Mouse (Mus musculus): ENCODE measurements around the gene Dpep1.
"Not testable (repeated sequence)": the region's sequence is repeated elsewhere in the genome, so short reads cannot be mapped to it uniquely, and the experiment has no call there.

The Dpep1 gene

GRCm38 (mm10) chr8:123185566-123186409 lies at the start of gene Dpep1:
Dpep1 (plus strand) TSS chr8:123186242.
- no peak for DNase-seq (ENCODE audit: low spot score in 2 of 2)

DNA sequence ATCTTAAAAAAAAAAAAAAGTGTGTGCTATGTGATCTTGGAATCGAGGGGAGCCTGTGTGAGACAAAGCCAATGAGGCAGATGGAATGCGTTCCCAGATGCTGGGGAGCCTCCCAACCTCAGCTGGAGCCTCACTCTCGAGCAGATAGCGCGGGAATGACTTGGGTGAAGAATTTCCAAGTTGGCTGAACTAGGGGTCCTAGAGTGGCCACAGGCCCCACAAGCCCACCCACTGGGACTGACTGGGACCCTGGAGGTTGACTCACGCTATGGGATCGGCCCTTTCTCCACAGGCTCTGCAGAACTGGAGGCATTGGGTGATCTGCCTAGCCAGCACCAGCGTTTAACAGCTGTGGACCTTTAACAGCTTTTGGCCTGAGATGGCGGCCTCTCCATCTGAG lies 49.8 kb upstream of the Dpep1 start:
- no peak for DNase-seq (ENCODE audit: low spot score in 2 of 2)

GRCm38 (mm10) chr8:123137645-123138077 lies 48.4 kb upstream of the Dpep1 start:
- peak; percentile 60 to 73 for DNase-seq (ENCODE audit: low spot score in 2 of 2)

DNA sequence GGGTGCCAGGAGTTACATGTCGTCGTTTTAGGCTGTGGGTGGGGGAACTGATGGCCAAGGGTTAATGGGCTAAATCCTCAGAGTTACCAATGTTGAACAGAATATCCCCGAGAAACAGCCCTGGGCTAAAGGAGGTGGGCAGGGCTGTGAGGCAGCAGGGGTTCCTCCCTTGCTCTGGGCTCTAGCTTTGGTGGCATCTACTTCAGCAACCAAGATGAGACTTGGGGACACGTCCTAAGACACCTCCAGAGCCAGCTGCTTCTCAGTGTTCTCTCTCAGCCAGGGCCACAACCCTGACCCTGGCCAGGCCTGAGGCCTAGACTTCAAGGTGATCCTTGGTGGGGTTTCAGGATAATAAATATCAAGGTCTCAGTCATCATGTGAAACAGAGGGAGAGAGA lies 47.3 kb upstream of the Dpep1 start:
- no peak for DNase-seq (ENCODE audit: low spot score in 2 of 2)

DNA sequence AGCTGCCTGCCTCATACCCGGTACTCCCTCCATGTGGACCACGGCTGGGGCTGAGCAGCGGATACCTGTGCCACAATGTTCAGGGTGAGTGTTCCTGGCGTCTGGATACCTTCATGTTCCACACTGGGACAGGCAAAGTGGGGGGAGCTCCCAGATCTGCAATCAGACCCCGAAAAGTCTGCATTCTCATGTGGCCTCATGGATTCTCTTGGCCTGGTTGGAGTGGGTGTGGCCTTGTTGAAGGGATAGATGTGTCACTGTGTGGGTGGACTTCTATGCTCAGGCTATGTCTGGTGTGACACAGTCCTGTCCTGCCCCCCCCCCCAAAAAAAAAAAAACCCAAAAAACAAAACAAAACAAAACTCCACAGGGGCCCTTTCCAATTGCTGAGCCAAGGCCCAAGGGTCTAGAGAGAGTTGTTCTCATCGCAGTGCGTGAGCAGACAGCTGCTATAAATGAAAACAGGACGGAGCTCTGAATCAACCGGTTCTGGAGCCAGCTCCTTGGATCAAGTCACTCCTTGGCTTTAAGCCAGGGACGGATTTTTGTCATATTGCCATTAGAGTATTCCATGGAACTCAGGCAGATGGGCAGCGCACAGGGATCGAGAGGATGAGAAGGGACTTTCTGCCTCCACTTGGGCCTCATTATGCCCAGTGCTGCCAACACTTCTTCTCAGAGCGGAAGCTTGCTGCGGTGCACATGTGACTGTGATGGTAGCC lies 44.1 kb upstream of the Dpep1 start:
- peak; percentile 77 to 84 for DNase-seq (ENCODE audit: low spot score in 2 of 2)

DNA sequence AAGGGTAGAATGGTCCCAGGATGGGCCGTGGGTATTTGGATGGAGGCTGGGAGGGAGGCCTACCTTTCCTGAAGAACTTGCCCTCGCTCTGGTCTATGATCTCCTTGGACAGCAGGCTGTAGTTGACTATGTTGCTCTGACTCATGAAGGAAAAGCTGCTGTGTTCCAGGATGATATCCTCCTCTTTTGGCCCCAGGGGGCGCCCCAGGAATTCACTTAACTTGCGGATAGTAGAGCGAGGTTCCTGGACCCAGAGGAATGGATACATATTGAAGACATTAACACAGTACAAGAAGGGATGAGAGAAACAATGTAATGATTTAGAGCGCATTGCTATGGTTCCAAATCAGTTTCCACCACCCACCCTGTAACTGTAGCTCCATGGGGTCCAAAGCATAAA lies 40.8 kb upstream of the Dpep1 start:
- DNase-seq (ENCODE audit: low spot score in 2 of 2) = no peak

DNA sequence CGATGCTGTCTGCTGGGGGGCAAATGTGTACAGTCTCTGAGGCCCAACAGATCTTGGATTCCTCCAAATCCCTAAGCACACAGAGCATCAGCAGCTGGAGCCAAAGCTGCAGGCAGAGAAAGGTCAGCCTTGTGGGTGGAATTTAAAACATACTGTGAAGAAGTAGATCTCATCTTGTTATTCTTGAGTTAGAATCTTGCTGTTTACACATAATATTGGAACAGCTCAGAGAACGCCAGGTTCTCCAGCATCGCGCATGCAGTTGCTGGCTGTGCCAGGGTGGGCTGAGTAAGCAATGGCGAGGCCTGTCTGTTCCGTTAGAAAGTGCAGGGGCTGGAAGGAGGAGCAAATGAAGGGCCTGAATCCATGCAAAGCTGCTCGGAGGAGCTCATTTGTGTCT lies 39.7 kb upstream of the Dpep1 start:
- DNase-seq (ENCODE audit: low spot score in 2 of 2) = no peak

GRCm38 (mm10) chr8:123150737-123151171 lies 35.3 kb upstream of the Dpep1 start:
- DNase-seq (ENCODE audit: low spot score in 2 of 2) = no peak

DNA sequence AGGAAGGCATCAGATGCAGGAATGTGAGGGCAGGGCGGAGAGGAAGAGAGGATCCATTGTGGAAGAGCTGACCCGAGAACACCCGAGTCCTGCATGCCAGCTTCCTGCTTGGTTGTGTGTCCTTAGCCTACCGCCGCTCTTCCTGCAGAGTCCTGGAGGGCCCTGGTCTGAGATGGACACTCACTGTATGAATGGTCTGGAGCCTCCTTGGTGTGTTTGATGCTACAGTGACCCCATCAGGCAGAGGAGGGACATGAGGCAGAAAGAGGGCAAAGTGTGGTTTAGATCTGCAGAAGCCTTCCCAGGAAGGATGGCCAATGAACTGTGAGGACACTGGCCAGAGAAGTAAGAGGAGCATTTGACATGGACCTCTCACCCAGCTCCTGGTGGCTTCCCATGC lies 30.9 kb upstream of the Dpep1 start:
- DNase-seq (ENCODE audit: low spot score in 2 of 2) = no peak

- no peak for DNase-seq (ENCODE audit: low spot score in 2 of 2)
Observed at GRCm38 (mm10) chr8:123156070-123156773, 29.8 kb upstream of the Dpep1 start.

DNA sequence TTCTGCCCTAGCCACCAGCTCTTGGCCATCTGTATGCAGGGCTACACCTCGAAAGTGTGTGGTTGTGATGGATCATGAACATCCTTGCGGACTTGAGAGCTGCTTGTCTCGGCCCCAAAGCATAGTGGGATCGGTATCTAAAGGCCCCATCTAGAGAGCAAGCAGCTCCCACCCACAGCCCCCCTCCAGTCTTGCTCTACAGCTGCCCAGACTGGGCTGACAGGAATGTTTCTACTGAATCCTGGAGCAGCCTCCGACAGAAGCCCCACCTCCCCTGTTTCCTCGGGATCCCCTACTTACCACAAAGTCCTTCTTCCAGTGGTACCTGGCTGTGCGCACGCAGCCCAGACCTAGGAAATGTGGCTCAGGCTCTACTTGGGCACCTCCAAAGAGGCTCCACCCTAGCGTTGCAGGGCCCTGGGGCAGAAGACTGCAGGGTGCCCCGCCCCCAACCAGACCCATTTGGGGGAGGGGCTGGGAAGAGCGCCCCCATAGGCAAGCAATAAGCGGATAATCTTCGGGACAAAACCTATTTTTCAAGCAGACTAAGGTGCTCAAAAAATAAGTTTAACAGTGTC lies 28.1 kb upstream of the Dpep1 start, which contains the start of gene Sult5a1:
Sult5a1 (minus strand) TSS at position 428 of the 578 bp plus-strand sequence.
- DNase-seq (ENCODE audit: low spot score in 2 of 2) = no peak

DNA sequence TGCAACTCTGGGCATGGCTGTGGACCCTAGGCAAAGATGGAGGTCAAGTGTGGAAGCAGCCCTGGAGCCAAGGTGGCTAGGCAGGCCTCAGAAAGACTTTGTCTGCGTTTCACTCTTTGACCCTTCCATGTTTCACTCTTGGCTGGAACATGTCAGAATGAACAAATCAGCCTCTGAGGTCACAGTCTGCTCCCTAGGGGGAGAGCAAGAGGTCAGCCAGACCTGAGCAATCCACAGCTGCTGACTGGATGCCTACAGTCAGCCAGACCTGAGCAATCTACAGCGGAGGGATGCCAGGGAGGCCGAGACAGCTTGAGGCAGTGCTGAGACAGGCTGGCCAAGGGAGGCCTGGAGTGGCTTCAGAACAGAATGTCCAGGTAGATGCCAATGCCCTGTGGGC lies 4.7 kb upstream of the Dpep1 start:
- DNase-seq (ENCODE audit: low spot score in 2 of 2) = no peak

GRCm38 (mm10) chr8:123188006-123188405 lies 2.0 kb downstream of the Dpep1 start:
- no peak for DNase-seq (ENCODE audit: low spot score in 2 of 2)

DNA sequence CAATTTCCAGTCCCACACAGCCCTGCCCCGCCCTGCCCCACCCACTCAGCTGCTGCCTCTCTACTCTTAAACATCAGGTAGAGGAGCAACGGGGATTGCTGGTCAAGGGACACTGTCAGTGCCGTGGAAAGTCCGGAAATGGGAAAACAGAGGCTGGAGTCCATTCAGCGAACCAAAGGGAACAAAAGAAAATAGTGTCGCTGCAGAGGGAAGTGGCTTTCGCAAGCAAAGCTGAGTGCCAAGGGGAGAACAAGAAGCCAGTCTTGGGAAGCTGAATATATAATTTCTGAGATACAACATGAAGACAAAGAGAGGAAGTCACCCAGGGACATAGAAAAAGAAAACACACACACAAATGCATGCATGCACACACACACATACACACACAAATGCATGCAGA lies 2.8 kb downstream of the Dpep1 start:
- no peak for DNase-seq (ENCODE audit: low spot score in 2 of 2)

DNA sequence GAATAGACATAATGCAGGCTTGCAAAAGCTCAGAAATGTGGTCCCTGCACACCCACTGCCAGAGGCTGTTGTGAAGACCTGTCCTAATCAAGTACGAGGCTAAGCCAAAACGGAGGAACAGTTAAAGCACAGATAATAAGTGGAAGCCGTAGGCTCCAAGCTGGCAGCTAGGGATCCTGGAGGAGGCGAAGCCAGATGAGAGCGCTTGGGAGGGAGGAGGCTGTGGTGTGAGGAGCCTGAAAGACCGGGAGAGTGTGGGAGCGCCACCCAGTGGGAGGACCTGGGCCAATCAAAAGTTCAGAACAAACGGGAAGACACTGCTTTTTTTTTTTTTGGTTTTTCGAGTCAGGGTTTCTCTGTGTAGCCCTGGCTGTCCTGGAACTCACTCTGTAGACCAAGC lies 4.6 kb downstream of the Dpep1 start:
- DNase-seq (ENCODE audit: low spot score in 2 of 2) = peak; percentile 79 to 85

DNA sequence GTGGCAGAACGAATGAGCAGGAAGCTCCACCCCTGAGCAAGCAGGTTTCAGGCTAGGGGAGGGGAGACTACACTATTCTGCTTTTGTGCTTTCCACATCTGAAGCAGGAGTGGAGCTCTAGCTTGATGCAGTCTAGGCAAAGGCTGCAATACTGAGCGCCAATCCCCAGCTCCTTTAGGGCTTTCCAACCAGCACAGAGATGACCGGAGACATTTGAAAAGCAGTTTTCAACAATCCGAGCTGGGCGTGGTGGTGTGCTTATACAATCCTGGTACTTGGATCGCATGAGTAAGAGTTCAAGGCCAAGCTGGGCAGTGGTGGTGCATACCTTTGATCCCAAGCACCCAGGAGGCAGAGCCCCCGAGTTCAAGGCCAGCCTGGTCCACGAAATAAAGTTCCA lies 5.9 kb downstream of the Dpep1 start:
- no peak for DNase-seq (ENCODE audit: low spot score in 2 of 2)

DNA sequence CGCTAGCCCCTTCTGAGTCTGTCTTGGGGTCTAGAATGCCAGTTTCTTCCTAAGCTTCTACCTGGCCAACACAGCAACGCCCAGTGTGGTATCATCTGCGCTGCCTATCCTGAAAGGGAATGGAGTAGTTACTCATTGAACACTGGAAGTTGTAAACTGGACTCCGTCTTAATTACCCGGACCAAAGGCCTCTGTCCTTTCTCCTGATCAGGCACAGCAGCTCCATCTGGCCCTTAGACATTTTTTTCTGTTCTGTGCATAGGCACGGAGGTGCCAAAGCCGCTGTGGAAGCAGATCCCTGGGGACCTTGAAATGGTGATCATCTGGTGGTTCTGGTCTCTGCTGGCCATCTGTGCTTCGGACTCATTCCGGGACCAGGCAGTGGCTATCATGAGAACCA lies 7.7 kb downstream of the Dpep1 start:
- DNase-seq (ENCODE audit: low spot score in 2 of 2) = no peak

GRCm38 (mm10) chr8:123197016-123197415 lies 11.0 kb downstream of the Dpep1 start:
- not testable (repeated sequence) for DNase-seq (ENCODE audit: low spot score in 2 of 2)

DNA sequence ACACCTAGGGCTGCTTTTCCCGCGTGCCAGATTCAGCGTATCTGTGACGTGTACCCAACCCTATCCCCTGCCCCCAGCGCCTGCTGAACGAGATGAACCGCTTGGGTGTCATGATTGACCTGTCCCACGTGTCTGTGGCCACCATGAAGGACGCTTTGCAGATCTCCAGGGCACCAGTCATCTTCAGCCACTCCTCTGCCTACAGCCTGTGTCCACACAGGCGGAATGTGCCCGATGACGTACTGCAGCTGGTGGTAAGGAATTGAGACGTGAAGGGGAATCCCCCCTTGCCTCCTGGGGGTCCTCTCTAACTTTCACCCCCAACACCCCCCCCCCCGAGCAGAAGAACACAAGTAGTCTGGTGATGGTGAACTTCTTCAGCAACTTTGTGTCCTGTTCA lies 13.8 kb downstream of the Dpep1 start:
- no peak for DNase-seq (ENCODE audit: low spot score in 2 of 2)

- DNase-seq (ENCODE audit: low spot score in 2 of 2) = peak; percentile 74 to 85
Observed at GRCm38 (mm10) chr8:123202288-123202687, 16.2 kb downstream of the Dpep1 start.

DNA sequence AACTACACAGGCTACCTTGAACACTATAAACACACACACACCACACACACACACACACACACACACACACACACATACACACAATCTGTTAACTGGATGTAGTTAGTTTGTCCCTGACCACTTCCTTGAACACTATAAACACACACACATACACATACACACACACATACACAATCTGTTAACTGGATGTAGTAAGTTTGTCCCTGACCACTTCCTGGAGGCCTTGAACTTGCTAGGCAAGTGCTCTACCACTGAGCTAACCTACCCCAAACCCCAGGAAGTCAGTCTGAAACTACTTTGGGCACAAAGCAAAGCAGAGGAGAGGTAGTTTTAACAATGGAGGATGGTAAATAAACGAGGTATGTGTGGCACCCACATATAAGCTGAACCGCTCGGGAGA lies 17.5 kb downstream of the Dpep1 start:
- DNase-seq (ENCODE audit: low spot score in 2 of 2) = no peak

GRCm38 (mm10) chr8:123211876-123212275 lies 25.8 kb downstream of the Dpep1 start:
- DNase-seq (ENCODE audit: low spot score in 2 of 2) = no peak

All from right cerebral cortex, postnatal 10 days (tissue).